Mouse (Mus musculus) right cerebral cortex, postnatal 36 days (tissue): ENCODE measurements around the gene Shld2.

ENCODE experiments used
- DNase-seq, 2 experiments: peaks; one replicate each; pipeline ENCODE4 v3.0.0; 2022; ENCODE audit warnings: low spot score in 2 of 2, mixed read lengths in 1 of 2

Gene Shld2

DNA sequence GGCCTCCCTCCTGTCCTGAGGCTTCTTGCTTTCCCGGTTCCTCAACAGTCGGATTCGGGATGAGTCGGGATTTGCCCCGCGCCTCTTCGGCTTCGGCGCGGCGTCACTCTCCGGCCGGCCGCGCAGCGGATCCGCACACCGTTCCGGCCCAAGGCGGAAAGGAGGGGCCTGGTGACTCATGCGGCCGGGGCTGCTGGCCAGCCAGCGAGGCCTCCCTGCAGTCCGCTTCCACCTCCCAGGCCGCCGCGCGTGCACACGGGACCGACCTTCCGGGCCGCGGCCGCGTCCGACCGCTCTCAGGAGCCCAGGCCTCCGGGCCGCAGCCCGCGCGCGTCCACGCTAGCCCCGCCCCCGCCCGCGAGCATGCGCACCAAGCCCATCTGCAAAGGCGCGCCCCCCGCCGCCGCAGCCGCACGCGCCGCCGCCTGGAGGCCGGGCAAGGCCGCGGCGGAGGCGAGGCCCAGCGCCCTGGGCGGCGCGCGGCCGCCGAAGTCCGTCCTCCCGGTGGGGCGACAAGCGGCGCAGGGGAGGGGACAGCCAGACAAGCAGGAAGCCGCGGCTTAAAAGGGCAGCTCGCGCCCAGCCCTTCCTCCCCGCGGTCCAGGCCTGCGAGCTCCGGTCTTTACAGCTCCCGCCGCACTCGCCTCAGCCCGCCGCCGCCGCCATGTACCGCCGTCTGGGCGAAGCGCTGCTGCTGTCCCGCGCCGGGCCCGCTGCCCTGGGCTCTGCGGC is at the start of gene Shld2, which contains the start of gene Glud1:
Shld2 (minus strand) TSS at position 260 of the 732 bp plus-strand sequence.
Glud1 (plus strand) TSS at position 494 of the 732 bp plus-strand sequence.
- peak; percentile 89 to 90 for DNase-seq

GRCm38 (mm10) chr14:34359676-34360244 is 49.5 kb upstream of the Shld2 start:
- DNase-seq = no peak

DNA sequence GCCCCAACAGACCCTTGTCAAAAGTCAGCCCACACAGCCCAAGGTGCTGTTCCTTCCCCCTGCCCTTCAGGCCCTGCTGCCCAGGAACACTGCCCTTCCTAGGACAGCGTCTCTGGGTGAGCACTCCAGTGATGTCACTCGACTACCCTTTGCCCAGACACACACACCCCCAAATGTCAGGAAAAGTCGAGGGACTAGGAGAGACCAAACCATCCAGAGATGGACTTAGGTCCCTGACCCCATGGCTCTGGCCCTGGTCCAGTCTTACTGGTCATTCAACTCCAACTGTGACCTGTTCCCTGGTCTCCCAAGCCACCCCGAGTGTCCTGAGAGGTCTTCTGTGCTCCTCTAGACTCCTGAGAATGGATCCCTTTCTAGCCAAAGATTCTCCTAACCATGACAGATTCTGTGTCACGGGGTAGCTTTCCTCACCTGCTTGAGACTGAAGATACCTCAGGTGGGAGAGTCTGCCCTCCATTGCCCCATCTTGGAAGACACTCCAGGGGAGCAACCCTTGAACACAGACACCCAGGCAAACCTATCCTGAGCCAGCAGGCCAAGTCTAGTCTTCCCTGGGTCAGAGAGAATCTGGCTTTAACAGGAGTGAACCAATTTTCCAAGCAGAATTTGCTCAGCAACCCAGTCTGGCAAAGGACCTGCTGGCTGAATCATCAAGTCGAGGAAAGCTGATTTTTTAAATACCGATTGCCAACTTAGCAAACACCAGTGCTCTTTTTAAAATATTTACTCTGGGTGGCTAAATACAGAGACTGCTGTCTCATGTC is 47.6 kb upstream of the Shld2 start:
- DNase-seq = no peak

- no peak for DNase-seq
Observed at GRCm38 (mm10) chr14:34355301-34355700, 45.0 kb upstream of the Shld2 start, which contains the start of gene Fam25c. Gene Fam25c, minus strand, starts transcription at chr14:34355433.

DNA sequence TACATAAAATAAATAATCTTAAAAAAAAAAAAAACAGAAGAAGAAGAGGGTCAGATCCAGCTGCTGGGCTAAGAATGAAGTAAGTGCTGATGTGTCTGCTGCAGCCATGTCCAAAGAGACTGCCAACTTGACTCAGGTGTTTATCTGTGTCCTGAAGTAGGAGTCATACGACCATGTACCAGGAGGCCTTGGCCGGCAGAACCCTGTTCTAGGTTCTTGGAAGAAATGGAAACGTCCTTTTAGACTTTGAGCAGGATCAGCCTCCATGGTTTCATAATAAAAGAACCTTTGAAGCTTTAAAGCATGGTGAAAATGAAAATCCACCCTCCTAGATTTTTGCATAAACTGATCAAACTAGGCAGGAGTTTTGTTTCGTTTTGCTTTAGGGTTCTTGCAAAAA is 44.2 kb upstream of the Shld2 start:
- DNase-seq = no peak

DNA sequence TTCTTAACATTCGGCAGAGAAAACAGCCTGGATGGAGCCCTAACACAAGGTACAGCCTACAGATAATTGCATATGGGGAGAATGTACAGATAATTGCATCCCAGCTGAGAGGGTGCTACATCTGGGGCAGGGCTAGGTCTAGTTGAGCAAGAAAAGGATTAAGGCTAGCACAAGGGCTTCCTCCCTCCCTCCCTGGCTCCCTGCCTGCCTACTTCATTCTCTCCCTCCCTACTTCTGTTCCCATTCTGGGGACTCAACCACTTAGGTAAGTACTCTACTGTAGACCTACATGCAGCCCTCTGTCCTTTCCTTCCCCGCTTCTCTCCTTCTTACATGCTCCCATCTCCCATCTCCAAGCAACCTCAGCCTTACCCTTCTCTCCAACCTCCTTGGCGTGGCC is 43.0 kb upstream of the Shld2 start:
- DNase-seq = no peak

DNA sequence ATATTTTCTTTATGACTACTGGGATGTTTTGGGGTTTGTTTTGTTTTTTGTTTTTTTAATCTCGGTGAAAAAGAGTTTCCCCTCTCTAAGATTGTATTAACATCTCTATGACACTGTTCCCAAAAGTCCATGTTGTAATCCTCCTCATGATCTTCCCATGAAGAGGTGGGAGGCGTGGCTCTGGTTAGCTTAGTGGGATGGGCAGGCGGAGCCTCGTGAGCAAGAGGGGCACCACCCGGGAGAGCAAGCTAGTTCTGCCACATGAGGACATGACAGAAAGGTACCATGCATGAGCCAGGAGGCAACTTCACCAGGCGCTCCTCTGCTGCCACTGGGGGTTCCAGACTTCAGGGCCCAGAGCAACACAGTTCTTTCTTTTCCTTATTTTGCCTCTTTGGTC is 42.2 kb upstream of the Shld2 start:
- no peak for DNase-seq

- DNase-seq = no peak
Observed at GRCm38 (mm10) chr14:34351660-34352059, 41.4 kb upstream of the Shld2 start.

DNA sequence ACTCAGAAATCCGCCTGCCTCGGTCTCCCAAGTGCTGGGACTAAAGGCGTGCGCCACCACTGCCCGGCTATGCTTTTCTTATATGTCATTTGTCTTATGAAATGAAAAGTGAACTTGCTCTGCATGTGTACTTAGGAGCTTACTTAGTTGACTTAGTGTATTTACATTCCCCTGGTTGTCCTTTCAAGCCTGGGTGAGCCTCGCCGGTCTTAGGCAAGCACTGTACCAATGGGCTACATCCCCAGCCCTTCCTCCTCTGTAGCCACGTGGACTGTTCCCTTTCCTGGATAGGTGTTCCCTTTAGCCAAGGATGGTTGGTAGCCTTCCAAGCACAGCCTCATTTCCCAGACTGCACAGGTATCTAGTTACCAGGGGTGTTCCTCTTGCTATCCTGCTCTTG is 38.7 kb upstream of the Shld2 start:
- no peak for DNase-seq

- DNase-seq = no peak
Observed at GRCm38 (mm10) chr14:34348301-34348700, 38.0 kb upstream of the Shld2 start.

GRCm38 (mm10) chr14:34347084-34347483 is 36.8 kb upstream of the Shld2 start:
- DNase-seq = no peak

- DNase-seq = no peak
Observed at GRCm38 (mm10) chr14:34345771-34346566, 35.7 kb upstream of the Shld2 start.

GRCm38 (mm10) chr14:34344361-34344760 is 34.1 kb upstream of the Shld2 start:
- DNase-seq = no peak

DNA sequence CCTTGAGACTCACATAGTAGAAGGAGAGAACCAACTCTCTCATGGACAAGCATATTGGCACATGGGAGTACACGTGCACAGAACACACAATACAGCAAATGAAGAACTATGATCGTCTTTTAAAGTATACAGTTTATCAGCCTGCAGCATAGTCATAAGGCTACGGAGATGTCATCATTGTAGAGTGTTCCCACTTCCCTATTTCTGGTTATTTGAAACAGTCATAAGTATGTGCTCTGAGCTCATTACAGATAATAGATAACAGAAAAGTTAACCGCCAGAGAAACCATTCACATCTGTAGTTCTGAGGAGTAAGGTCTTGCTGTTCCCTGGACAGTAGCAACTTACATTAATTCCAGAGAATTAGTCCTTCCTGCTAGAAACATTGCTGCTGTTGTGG is 32.8 kb upstream of the Shld2 start:
- no peak for DNase-seq

GRCm38 (mm10) chr14:34341993-34342392 is 31.7 kb upstream of the Shld2 start:
- DNase-seq = no peak

DNA sequence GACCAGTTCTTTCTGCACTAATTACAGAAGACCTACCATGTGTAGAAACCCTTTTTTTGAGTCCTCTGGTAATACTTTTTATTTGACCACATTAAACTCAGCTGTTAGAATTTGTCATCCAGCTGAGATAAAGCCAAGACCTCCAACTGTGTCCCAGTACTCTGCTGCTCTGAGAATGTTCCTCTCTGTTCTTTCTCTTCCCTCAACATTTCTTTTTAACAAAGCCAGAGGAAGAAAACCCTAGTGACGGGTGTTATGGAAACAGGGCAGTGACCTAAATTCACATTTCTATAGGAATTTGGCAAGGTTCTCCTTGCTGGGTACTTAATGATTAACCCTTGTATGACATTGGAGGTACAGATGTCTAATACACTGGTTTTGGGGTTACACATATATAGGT is 29.2 kb upstream of the Shld2 start:
- DNase-seq = no peak

DNA sequence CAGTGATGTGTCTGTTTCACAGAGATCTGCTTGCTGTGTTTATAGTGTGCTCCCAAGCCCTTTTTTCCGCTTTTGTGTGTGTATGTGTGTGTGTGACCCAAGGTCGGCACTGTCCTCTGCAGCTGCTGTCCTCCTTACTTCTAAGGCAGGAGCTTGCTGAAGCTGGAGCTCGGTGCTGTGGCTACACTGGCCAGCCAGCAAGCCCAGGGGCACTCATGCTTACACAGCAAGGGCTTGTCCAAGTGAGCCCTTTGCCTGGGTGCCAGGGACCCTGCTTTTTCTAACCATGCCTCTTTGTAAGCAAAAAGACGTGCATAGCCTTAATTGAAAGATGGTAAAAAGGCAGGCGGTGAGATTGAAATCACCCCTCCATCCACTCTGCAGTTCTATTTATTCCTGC is 22.2 kb upstream of the Shld2 start:
- DNase-seq = peak; percentile 55 to 64

- DNase-seq = peak; percentile 33 to 34
Observed at GRCm38 (mm10) chr14:34331886-34332285, 21.6 kb upstream of the Shld2 start.

DNA sequence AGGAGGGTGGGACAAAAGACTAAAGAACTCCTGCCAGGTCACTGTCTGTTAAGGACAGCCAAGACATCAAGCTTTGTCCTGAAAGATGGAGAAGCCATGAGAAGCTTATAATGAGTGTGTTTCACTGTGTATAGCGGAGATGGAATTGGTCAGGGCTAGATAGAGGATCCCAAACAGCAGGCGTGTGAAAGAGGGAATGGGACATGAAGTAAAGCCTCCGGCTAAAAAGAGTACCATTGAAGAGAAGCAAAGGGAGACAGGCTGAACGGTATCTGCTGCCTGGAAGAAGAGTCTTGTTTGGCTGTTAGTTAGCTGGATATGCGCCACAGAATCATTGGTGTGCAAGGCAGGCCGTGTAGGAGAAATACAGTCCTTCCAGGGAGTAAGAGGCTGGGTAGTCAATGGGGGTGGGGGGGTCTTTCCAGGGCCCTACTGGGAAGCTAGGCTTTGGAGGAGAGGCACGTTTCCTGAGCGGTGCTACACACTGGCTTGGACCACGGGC is 20.4 kb upstream of the Shld2 start:
- DNase-seq = no peak

- no peak for DNase-seq
Observed at GRCm38 (mm10) chr14:34327618-34328017, 17.3 kb upstream of the Shld2 start.

DNA sequence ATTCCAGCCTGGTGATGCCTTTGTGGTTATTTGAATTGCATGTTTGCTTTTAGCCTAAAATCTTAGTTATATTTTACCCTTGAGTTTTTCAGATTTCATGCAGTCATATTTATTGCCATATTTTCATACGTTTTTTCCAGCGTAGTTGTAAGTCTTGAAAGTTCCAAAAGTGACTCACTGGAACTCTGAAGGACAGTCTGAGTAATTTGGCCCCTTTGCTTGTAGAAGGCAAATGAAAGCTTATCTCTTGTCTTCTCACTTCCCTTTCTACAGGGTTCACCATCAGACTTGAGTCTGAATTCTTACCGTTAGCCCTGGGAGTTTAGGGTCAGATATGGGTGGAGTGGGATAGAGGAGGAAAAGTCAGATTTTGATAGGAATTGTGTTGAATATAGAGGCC is 16.3 kb upstream of the Shld2 start:
- no peak for DNase-seq
